Mouse (Mus musculus) embryonic facial prominence, embryonic 13.5 days (tissue): ENCODE measurements at regions not wholly inside any gene's neighbourhood (a gene's known extent, or its start where the extent isn't known, plus 50 kb on each side); places are given as distances from the start of the nearest gene placed in this dataset.

ENCODE experiments used
- ATAC-seq: fragments of 200-750 bp; cut with Nextera tagmentation; 2 replicates; pipeline ENCODE4 v1.8.0; 2017; ENCODE audit warnings: low read depth; ENCODE audit not compliant: insufficient number of reproducible peaks, insufficient read depth, low FRiP score, low TSS enrichment
- H3K27ac ChIP-seq: fragments of 300-500 bp; sonication (generic); 2 replicates; pipeline ENCODE4 v1.5.1; 2015; ENCODE audit warnings: moderate library complexity, mild to moderate bottlenecking, inconsistent platforms
- H3K27me3 ChIP-seq: fragments of 300-500 bp; sonication (generic); 2 replicates; pipeline ENCODE4 v1.6.1; 2015; ENCODE audit warnings: mild to moderate bottlenecking, inconsistent platforms
- H3K36me3 ChIP-seq: fragments of 300-500 bp; sonication (generic); 2 replicates; pipeline ENCODE4 v1.6.1; 2015; ENCODE audit warnings: mild to moderate bottlenecking, inconsistent platforms
- H3K4me1 ChIP-seq: fragments of 300-500 bp; sonication (generic); 2 replicates; pipeline ENCODE4 v1.6.1; 2015; ENCODE audit warnings: inconsistent platforms
- H3K4me2 ChIP-seq: fragments of 300-500 bp; sonication (generic); 2 replicates; pipeline ENCODE4 v1.6.1; 2015; ENCODE audit warnings: moderate library complexity, mild to moderate bottlenecking, inconsistent platforms
- H3K4me3 ChIP-seq: fragments of 300-500 bp; sonication (generic); 2 replicates; pipeline ENCODE4 v1.5.1; 2015; ENCODE audit warnings: mild to moderate bottlenecking, inconsistent platforms
- H3K9ac ChIP-seq: fragments of 300-500 bp; sonication (generic); 2 replicates; pipeline ENCODE4 v1.6.1; 2015; ENCODE audit warnings: mild to moderate bottlenecking, inconsistent platforms
- H3K9me3 ChIP-seq: fragments of 300-500 bp; sonication (generic); 2 replicates; pipeline ENCODE4 v1.6.1; 2016; ENCODE audit warnings: inconsistent platforms
- WGBS: fragments of 180-500 bp; shearing (Covaris S2); methylation state at CpG from one replicate; pipeline ENCODE4 v1.1.7; 2015; ENCODE audit warnings: mixed read lengths; 5-methylcytosine and 5-hydroxymethylcytosine counted together

DNA sequence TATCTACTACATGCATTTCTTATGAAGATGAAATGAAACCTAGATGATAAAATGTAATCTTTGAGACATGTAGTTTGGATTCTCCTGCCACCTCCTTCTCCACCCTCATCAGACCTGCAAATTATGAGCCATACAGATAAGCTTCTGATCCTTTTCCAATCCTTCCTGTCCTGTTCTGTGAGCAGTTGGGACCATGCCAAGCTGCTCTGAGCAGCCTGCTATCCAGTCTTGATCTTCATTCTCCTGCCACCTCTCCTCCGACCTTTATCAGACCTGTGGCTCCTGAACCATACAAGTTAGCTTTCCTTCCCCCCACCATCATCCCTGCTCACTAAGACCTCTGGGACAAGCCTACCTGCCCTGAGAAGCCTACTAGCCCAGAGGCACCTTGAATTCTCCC is 689.8 kb upstream of the Map3k7 start:
- no peaks in the 10 kb centered on the region for H3K4me1 ChIP-seq
- no peaks in the 10 kb centered on the region for H3K36me3 ChIP-seq
- H3K9ac ChIP-seq: no peak overlapping the region
- no peaks in the 10 kb centered on the region for H3K27me3 ChIP-seq
- 82% methylated on average over 1 of the region's 1 CpGs for WGBS
- H3K9me3 ChIP-seq: no peaks in the 10 kb centered on the region
- no peak overlapping the region for H3K4me2 ChIP-seq
- ATAC-seq: no peak
- no peak overlapping the region for H3K27ac ChIP-seq
- H3K4me3 ChIP-seq: no peak overlapping the region

DNA sequence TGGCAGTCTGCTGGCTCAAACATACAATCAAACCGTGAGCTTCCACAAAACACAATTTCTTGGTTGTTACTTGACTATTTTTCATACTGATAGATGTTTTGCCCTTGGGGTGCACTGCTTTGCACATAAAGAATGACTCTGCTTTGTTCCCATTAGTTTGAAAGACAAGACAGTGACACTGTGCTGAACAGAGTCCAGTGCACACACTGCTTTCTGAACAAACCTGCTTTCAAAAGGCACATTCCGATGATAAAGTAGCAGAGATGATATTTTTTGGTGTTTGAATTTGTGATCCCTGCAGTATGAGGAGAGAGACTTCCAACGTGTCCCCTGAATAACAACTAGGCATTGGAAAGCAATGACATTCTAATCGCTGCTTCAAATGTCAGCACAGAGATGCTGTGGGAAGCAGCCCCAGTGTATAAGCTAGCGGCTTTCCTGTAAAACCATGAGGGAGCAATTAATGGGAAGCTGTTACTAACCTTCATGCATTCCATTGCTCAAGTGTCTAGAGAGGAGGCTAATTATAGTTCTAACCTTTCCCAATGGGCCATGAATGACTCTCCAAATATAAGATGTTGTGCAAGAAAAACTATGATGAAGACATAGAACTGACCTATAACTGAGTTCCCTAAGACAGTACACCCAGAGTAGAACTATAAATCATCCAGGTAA is 673.5 kb upstream of the Map3k7 start:
- no peak overlapping the region for H3K27ac ChIP-seq
- no peak overlapping the region for H3K4me3 ChIP-seq
- H3K9me3 ChIP-seq: no peaks in the 10 kb centered on the region
- WGBS: 44% methylated on average over 5 of the region's 5 CpGs
- no peak for ATAC-seq
- H3K27me3 ChIP-seq: no peaks in the 10 kb centered on the region
- no peaks in the 10 kb centered on the region for H3K36me3 ChIP-seq
- H3K4me2 ChIP-seq: no peak overlapping the region
- no peaks in the 10 kb centered on the region for H3K4me1 ChIP-seq
- no peak overlapping the region for H3K9ac ChIP-seq

DNA sequence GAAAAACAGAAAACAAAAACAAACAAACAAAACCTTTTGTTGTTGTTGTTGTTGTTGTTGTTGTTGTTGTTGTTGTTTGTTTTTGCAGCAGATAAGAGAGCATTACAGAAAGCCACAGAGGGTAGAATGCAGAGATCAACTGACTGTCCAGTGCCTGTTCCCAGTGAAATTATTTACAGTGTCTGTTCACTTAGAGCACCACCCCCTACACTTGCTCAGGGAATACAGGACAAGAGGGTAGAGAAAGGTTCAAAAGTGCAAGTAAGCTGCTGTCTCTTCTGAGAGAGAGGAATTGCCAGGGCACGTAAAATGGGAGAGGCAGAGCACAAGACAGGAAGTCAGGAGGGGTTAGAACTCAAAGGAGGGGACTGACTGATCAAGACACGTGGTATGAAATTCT is 670.1 kb upstream of the Map3k7 start:
- WGBS: 41% methylated on average over 2 of the region's 2 CpGs
- no peaks in the 10 kb centered on the region for H3K27me3 ChIP-seq
- no peak for ATAC-seq
- no peak overlapping the region for H3K4me2 ChIP-seq
- H3K9ac ChIP-seq: no peak overlapping the region
- no peak overlapping the region for H3K4me3 ChIP-seq
- no peaks in the 10 kb centered on the region for H3K36me3 ChIP-seq
- no peak overlapping the region for H3K27ac ChIP-seq
- no peaks in the 10 kb centered on the region for H3K9me3 ChIP-seq
- no peaks in the 10 kb centered on the region for H3K4me1 ChIP-seq

DNA sequence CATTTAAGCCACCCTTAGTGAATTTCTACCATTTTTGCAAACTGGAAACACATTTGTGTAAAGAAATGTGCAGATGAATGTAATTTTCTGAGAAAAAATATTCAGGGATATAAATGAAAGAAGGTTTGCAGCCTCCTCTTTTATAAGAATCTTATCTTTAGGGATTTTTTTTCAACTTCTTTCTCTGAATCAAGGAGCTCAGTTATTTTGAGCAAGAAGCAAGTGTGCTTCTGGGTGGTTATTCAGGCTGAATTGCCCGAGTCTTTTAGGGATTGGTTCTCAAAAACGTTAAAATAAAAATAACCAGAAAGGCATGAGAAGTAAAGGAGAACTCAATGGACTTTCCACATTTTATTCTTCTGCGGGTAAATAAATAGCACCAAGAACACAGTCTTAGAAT is 666.0 kb upstream of the Map3k7 start:
- no peak for ATAC-seq
- Histone ChIP-seq H3K9ac (no peak overlapping the region), H3K36me3 (no peaks in the 10 kb centered on the region), H3K27me3 (no peaks in the 10 kb centered on the region), H3K4me2 (no peak overlapping the region), H3K4me3 (no peak overlapping the region), H3K27ac (no peak overlapping the region), H3K9me3 (no peaks in the 10 kb centered on the region), H3K4me1 (0 out of 2 replicates have a peak, but pooled peaks cover 6% of the 10 kb centered on the region)
- WGBS: 84% methylated on average over 3 of the region's 3 CpGs

DNA sequence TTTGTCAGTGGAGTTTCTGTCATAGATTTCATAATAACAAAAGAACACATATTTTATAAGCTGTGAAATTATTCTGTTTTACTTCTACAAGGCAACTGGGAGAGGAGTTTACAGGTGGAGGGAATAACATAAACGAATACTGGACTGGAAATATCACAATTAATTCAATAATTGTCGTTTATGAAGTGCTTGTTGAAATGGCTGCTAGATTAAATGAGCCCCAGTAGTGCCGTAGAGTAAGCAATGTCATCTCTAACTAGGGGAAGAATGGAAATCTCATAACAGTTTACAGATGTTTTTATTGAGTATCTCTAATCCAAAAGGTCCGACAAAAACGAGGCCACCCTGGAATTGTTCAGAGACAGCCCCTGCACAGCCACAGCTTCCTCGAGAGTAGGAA is 644.6 kb upstream of the Map3k7 start:
- 18% methylated on average over 6 of the region's 6 CpGs for WGBS
- 0 out of 2 replicates have a peak overlapping the region, but pooled peaks have one; percentile 3 for H3K4me2 ChIP-seq

DNA sequence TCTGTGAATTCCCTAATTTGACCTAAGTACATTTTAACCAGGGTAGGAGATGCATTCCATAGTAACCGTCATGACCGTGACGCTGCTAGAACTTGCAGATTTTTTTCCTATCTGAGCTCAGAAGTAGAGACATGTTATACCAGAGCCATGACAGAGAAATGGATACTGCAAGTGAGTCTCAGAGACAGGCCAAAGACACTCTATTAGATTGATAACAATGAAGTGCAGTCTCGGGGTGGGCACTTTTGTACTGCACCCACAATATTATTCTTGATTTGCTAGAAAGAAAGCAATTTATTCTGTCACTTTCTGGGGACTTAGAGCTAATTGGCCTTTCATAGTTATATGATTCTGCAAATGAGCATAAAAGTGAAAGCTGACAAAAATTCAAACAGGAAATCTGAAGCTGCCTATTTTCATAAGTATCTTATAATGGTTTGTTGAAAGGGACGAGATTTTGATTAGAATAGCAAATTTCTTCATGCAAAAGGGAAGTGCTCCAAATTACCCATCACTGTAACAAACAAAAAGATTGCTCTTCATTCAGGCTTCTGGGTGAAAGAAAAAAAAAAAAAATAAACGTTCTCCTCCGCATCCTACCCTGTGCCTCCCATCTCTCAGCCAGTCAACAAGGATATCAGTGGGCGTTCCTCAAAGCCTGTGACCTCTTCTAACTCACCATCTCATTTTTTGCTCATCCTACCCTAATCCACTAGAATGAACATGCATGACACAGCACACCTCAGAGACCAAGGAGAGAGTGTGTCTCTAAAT is 643.0 kb upstream of the Map3k7 start:
- 50% methylated on average over 8 of the region's 8 CpGs for WGBS
- H3K9ac ChIP-seq: no peak overlapping the region
- H3K27ac ChIP-seq: no peak overlapping the region
- H3K4me2 ChIP-seq: no peak overlapping the region
- no peaks in the 10 kb centered on the region for H3K9me3 ChIP-seq
- 0 out of 2 replicates have a peak, but pooled peaks cover 12% of the 10 kb centered on the region for H3K4me1 ChIP-seq
- ATAC-seq: no peak
- H3K36me3 ChIP-seq: no peaks in the 10 kb centered on the region
- H3K4me3 ChIP-seq: no peak overlapping the region
- no peaks in the 10 kb centered on the region for H3K27me3 ChIP-seq

More for the DNA sequence above, 644.6 kb upstream of the Map3k7 start:
- no peaks in the 10 kb centered on the region for H3K36me3 ChIP-seq
- ATAC-seq: no peak
- H3K27ac ChIP-seq: no peak overlapping the region
- no peaks in the 10 kb centered on the region for H3K9me3 ChIP-seq
- H3K4me3 ChIP-seq: no peak overlapping the region
- 0 out of 2 replicates have a peak, but pooled peaks cover 12% of the 10 kb centered on the region for H3K4me1 ChIP-seq
- no peaks in the 10 kb centered on the region for H3K27me3 ChIP-seq
- no peak overlapping the region for H3K9ac ChIP-seq

DNA sequence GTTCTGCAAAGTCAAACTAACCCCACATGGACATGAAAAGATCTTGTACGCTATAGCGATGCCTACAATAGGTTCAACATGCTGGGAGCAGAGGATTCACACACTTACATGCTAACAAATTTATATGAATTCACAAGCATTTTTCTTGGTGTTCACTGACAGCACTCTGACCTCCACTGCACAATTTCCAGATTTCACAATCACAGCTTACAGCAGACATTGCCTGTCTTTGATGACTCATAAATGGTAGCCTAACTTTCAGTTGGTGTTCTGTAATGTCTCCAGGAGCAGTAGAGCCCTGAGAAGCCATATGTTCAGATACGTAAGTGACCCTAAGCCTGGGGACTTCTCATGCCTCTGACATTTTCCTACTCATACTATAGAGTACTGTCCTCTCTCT is 640.1 kb upstream of the Map3k7 start:
- Histone ChIP-seq H3K27me3 (no peaks in the 10 kb centered on the region), H3K27ac (no peak overlapping the region), H3K4me2 (no peak overlapping the region), H3K36me3 (no peaks in the 10 kb centered on the region), H3K4me3 (no peak overlapping the region), H3K4me1 (peaks cover 18% of the 10 kb centered on the region; the same call in 1 of the 2 replicates), H3K9me3 (no peaks in the 10 kb centered on the region), H3K9ac (no peak overlapping the region)
- WGBS: 83% methylated on average over 3 of the region's 3 CpGs
- no peak for ATAC-seq

DNA sequence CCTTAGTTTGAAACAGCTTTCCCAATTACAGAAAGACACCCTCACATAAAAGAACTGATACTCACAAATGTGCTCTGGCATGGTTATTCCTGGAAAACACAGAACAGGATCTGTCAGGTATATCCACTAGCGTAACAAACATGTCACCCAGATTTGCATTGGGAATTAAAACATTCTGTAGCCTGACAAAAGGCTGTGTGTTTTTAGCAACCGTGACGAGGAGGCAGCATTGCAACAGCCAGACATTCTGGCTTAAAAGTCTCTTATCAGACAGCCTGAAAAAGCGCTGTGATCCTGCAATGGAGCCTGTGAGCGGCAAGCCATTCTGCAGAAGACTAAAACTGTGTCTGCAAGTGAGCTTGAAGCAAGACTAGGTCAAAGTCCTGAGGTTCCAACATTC is 635.1 kb upstream of the Map3k7 start:
- H3K4me1 ChIP-seq: peaks cover 6% of the 10 kb centered on the region; the same call in 1 of the 2 replicates
- H3K4me3 ChIP-seq: no peak overlapping the region
- H3K36me3 ChIP-seq: no peaks in the 10 kb centered on the region
- no peak overlapping the region for H3K4me2 ChIP-seq
- no peaks in the 10 kb centered on the region for H3K9me3 ChIP-seq
- no peak overlapping the region for H3K9ac ChIP-seq
- ATAC-seq: no peak
- H3K27me3 ChIP-seq: no peaks in the 10 kb centered on the region
- 32% methylated on average over 5 of the region's 5 CpGs for WGBS
- no peak overlapping the region for H3K27ac ChIP-seq

DNA sequence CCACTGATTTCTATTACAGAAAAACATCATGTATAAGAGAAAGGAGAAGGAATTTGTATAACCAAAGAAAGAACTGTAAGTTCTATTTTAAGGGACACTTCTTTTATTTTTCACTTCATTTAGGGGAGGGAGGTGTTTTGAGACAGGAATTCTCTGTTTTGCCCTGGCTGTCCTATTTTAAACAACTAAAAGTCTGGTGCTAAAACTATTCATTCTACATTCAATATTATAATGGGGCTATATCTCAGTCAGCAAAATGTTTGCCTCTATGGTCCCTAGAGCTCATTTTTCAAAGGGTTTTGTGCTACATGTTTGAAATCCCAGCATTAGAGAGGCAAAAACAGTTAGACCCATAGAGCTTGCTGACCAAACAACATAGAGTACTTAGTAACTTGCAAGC is 632.8 kb upstream of the Map3k7 start:
- no peak overlapping the region for H3K9ac ChIP-seq
- no peak overlapping the region for H3K4me3 ChIP-seq
- no peak for ATAC-seq
- no peaks in the 10 kb centered on the region for H3K9me3 ChIP-seq
- H3K4me2 ChIP-seq: no peak overlapping the region
- peaks cover 6% of the 10 kb centered on the region; the same call in 1 of the 2 replicates for H3K4me1 ChIP-seq
- H3K27ac ChIP-seq: no peak overlapping the region
- H3K27me3 ChIP-seq: no peaks in the 10 kb centered on the region
- H3K36me3 ChIP-seq: no peaks in the 10 kb centered on the region

DNA sequence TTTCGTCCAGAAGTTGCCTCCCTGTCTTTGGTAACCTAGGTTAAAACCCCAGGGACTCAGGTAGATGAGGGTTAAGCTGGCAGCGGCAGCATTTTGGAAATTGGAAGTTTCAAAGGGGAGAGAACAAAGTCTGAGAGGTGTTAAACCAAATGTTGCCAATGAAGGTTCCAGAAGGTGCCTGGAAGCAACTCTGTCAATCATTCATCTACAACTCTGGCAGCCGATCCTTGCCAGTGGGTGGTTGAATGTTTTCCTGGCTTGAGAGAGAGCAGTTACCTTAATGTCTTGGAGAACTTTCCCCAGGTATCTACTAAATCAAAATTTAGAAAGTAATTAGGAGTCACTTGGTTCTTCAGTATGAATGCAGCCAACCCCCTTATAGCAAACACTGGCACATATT is 628.2 kb upstream of the Map3k7 start:
- no peaks in the 10 kb centered on the region for H3K9me3 ChIP-seq
- peaks cover 6% of the 10 kb centered on the region; the same call in 1 of the 2 replicates for H3K4me1 ChIP-seq
- no peak for ATAC-seq
- no peak overlapping the region for H3K9ac ChIP-seq
- no peak overlapping the region for H3K4me2 ChIP-seq
- H3K27ac ChIP-seq: no peak overlapping the region
- H3K36me3 ChIP-seq: no peaks in the 10 kb centered on the region
- H3K4me3 ChIP-seq: no peak overlapping the region
- 79% methylated on average over 3 of the region's 3 CpGs for WGBS
- H3K27me3 ChIP-seq: no peaks in the 10 kb centered on the region

DNA sequence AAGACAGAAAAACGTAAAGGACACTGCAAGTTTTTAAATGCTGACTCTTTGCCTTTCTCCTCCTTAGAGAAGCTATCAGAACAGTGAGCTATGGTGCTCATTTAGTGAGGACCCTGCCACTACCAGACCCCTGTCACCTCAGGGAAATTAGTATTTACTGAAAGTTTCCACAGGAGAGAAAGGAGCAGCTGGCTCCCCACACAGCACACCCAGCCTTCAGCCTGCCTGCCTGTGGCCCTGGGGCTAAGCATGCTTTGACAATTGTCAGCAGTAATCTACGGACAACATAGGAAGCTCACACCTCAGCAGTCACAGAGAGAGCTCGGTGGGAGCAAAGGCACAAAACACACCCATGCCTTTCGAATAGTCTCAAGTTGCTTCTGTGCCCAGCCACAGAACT is 625.9 kb upstream of the Map3k7 start:
- Histone ChIP-seq H3K9ac (no peak overlapping the region), H3K4me2 (no peak overlapping the region), H3K4me1 (peaks cover 6% of the 10 kb centered on the region; the same call in 1 of the 2 replicates), H3K9me3 (no peaks in the 10 kb centered on the region), H3K36me3 (no peaks in the 10 kb centered on the region), H3K27me3 (no peaks in the 10 kb centered on the region), H3K4me3 (no peak overlapping the region), H3K27ac (no peak overlapping the region)
- ATAC-seq: no peak
- 20% methylated on average over 4 of the region's 4 CpGs for WGBS
